Mouse (Mus musculus) lung, adult 2 months (tissue): Measurements from ENCODE around the gene Sipa1l1.

ENCODE experiments used
- CTCF ChIP-seq: fragments of 200-500 bp; IDR thresholded peaks from 2 replicates; pipeline ENCODE4 v1.5.1; 2011; ENCODE audit warnings: mild to moderate bottlenecking, low read length, control low read depth; ENCODE audit not compliant: insufficient read depth
- POLR2A ChIP-seq: fragments of 200-500 bp; IDR thresholded peaks from 2 replicates; pipeline ENCODE4 v1.6.1; 2011; ENCODE audit warnings: low read depth, mild to moderate bottlenecking, control low read depth, low read length, borderline replicate concordance; ENCODE audit errors: extremely low read depth

GRCm38 (mm10) chr12:82399971-82400720 lies 231.0 kb downstream of the Sipa1l1 start:
- TF ChIP-seq CTCF: no peak
- TF ChIP-seq POLR2A: no peak
